Mouse (Mus musculus): ENCODE measurements around the gene Tmem102.

Tmem102 gene

DNA sequence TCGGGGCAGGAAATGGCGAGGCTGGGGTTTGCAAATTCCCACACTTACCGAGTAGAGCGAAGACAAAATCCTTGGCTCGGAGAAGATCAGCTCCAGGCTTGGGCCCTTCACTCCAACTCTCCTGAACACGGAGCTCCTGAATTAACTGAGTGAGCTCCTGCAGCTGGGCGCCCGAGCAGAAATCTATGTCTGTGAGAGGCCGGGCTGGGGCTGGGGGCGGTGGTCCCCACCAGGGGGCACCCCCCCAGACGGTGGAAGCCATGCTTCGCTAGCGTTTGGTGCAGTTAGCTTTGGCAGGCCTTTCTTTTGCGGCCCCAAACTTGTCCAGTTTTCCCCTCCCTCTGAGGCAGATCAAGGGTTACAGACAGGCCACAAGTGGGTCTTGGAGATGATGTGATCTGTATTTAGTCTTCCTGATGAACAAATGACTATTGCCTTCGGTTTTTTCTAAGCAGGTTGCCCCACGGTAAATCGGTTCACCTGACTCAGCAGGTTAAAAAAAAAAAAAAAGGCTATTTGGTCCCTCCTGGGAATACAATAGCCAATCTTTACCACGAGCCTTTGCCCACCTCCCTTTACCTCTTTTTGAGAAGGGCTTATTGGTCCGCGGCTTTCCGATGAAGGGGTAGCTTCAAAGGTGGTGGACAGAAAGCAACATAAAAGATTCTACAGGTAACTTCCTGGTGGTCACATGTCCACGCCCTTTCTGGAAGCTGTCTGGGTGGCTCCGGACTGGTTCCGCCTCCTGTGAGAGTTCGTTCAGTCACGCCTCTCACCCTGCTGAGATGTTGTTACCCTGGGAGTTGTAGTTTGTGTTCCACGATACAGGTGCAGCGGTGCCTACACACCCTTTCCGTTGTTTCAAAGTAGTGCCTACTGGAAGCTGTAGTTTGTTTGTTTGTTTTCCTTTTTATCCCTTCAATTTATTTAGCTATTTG lies at the start of gene Tmem102:
Tmem102 (minus strand) TSS at position 653 of the 938 bp plus-strand sequence.
- no peak for DNase-seq

DNA sequence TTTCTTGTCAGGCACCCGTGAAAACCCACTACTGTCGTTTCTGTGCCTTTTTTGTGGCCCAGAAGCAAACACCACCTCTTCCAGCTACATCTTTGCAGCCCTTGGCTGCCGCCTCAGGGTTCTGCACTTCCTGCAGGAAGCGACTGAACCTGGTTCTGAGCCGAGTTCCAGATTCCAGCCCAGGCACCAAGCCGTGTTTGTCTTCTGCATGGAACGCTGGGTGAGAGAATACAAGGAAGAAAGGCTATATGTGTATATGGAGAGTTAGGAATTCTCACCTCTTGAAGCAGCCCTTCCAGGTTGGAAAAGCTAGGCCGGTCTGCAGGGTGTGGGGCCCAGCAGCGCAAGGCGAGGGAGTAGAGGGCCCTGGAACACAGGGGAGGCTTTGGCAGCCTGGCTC lies 49.3 kb upstream of the Tmem102 start:
- no peak for DNase-seq

DNA sequence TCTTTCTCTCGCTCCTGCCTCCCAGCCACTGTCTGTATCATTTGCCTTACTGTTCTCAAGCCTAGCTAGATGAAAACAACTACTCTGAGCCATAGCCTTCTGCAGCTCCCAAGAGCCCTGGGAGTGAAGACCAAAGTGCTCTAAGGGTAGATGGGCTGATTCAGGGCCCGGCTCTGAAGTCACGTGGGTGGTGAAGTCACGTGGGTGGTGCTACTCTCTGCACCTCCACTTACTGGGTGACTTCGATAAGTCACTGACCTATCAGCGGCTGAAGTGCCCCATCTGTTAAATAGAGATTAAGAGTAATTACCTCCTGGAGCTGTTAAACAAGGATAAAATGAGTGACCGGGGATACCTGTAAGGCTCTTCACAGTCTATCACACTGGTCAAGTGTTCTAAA lies 48.6 kb upstream of the Tmem102 start:
- no peak for DNase-seq

DNA sequence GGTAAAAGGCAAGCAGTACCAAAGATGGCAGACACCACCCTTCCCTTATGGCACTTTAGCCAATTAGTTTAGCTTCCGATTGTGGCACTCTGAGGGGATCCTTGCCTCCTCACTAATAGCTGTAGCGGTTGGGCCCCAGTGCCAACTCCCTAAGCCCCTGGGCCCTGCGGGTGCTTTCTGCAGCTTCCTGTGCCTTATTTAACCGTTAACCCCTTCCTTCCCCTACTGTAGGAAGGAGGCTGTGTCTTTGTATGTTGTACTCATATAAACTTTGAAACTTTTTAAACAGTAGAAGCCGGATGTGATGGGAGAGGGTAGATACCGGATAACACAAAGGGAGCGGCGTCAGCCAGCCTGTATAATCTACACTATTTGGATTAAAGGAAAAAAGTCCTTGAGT lies 45.3 kb upstream of the Tmem102 start:
- DNase-seq: no peak

DNA sequence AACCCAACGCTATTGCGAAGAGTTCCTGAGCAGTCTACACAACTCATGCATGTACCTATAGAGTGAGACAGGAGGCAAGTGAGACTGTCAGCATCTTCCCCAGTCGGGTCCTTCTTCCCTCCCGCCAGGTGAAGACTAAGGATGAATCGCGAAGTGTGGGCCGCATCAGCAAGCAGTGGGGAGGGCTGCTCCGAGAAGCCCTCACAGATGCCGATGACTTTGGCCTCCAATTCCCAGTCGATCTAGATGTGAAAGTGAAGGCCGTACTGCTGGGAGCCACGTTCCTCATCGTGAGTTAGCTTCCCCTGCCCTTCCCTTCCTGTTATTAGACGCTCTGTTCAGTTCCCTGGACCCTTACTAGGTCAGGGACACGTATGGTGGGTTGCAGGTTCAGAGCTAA lies 44.5 kb upstream of the Tmem102 start:
- DNase-seq: peak; percentile 25

DNA sequence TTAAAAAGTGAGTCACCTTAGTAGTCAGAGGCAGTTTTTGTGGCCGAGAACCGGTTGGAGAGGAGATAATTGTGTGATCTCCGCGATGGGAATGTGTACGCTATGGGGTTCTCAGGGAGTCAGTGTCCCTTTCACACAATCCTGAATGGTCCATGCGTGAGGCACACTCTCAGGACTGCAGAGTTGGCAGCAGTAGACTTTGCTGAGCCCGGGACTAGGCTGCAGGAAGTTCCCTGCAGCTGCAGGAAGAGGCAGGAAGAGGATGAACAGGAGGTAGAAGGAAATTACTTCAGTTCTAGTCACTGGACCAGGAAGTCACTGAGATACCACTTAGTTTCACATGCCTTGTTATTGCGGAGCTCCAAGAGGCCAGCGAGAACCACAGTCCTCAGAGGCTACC lies 43.7 kb upstream of the Tmem102 start:
- no peak for DNase-seq

DNA sequence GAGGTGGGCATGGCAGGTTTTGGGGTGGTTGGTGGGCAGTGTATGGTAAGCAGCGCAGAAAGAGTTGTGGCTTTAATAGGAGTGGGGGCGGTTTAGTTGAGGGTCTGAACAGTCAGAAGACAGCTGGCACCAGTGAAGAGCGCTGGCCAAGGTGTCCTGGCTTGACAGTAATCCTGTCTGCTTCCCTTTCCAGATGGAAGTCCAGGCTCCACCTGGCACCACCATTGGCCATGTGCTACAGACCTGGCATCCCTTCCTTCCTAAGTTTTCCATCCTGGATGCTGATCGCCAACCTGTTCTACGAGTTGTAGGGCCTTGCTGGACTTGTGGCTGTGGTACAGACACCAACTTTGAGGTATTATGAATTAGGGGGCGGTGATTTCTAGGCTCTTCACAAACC lies 42.6 kb upstream of the Tmem102 start:
- DNase-seq: peak; percentile 85

DNA sequence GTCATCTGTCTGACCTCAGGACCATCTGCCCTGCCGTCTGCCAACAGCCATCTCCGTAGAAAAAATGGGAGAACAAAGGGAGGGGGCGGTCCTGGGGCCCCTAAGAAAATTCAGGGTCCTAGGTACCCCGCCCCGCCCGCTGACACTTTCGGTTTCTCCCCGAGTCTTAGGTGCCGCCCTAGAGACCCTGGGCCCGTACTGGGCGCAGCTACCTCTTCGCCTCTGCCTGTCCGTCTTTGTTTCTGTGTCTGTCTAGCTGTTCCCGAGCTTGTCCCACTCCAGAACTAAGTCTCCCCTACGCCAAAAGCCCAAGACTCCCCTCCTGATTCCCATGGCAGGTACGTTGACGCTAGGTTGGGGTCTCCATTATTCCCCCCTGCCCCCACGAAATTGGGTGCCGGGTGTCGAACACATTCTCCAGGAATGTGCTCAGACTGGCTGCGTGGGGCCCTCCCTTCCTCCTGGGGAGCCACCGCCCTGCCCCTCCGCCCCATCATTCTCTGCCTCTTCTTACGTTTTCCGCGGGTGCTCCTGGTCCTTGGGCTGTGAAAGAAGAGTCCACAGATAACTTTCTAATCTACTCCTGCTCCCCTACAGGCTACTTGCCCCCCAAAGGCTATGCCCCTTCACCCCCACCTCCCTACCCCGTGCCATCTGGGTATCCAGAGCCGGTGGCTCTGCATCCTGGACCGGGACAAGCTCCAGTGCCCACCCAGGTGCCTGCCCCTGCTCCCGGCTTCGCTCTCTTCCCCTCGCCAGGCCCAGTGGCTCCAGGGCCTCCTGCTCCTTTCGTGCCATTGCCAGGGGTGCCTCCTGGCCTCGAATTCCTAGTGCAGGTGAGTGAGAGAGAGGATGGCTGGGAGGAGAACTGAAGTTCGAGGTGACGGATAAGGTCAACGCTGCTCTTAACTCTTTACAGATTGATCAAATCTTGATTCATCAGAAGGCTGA lies 41.6 kb upstream of the Tmem102 start:
- DNase-seq: peak; percentile 56

DNA sequence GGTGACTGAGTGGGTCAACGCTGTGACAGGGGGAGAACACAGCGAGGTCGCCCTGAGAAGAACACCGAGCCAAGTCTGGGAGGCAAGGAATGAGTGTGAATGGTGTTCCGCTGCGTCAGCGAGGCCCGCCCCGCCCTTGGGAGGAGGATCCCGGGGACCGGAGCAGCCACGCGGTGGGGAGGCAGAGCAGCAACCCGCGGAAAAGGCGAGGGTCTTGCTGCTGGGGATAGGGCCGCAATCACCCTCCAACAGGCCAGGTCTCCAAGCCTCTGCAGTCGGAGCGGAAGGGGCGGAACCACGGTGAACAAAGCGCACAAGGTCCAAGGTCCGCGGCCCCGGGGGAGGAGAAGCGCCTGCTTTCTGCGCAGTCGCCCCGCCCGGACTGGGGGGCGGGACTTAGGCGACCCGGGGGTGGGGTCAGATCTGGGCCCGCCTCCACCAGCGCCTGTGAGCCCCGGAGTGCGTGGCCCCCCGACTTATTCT lies 40.8 kb upstream of the Tmem102 start, which contains the start of gene Plscr3:
Plscr3 (plus strand) TSS at position 179 of the 483 bp plus-strand sequence.
- DNase-seq: peak; percentile 91

DNA sequence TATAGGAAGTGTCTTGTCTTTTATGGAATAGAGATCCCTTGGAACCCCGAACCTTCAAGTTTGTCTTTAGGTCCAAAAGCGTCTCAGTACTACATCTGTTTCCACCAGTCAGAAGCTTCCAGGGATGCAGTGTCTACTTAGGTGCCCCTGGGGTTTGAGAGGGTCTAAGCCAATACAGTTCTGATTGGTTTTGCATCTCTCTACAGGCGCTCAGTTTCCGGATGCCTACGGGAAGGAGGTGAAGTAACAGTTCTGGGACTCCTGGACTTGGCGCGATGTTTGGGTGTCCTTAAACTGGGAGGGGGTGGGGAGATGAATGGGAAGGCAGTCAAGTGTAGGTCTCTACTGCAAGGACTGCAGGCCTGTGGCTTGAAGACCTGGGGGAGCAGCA lies 33.3 kb upstream of the Tmem102 start:
- DNase-seq: no peak

DNA sequence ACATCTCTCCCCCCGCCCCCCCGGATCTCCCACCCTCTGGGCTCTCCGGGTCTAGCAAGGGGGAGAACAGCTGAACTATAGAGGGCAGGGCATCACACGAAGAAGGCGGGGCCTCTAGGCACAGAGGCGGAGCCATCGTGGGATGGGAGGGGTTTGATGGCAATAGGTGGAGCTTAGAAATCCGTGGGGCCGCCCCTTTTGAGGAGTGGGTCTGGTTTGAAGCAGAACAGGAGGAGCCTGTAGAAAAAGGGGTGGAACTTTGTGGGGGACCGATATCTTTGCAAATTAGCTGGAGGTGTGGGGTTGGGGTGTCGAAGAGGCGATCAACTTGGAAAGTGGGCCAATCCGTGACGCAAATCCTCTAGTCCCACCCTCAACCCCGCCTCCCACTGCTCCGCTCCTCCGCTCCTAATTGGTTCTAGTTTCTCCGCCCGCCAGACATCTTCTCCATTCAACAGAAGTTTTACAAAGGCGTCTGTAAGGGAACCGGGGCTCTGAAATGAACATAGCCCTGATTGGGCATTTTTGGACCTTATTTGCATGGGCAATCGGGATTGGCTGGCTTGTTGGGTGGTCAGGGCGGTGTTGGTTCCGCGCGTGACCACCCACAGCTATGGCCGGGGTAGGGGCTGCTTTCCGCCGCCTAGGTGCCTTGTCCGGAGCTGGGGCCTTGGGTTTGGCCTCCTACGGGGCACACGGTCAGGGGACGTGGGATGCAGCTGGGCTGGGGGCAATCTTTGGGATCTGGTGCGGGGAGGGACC lies 32.7 kb upstream of the Tmem102 start, which contains the start of gene Tmem256:
Tmem256 (plus strand) TSS at position 563 of the 762 bp plus-strand sequence.
- peak; percentile 98 for DNase-seq

DNA sequence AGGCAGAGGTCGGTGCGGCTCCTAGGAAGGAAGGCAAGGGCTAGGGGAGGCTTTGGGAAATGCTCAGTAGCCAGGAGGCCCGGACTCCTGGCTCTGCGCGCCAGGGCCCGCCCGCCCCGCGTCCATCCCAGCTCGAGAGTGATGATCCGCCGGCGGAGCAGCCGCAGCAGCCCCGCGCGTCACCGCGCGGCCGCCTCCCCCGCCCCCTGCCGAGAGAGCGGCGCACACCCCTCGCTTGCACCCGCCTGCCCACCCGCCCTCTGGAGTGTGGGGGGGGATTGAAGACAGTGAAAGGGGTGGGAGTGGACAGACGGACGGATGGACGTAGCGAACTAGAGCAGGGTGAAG lies 32.2 kb upstream of the Tmem102 start, which contains the start of gene Nlgn2:
Nlgn2 (minus strand) TSS at position 181 of the 348 bp plus-strand sequence.
- DNase-seq: no peak

DNA sequence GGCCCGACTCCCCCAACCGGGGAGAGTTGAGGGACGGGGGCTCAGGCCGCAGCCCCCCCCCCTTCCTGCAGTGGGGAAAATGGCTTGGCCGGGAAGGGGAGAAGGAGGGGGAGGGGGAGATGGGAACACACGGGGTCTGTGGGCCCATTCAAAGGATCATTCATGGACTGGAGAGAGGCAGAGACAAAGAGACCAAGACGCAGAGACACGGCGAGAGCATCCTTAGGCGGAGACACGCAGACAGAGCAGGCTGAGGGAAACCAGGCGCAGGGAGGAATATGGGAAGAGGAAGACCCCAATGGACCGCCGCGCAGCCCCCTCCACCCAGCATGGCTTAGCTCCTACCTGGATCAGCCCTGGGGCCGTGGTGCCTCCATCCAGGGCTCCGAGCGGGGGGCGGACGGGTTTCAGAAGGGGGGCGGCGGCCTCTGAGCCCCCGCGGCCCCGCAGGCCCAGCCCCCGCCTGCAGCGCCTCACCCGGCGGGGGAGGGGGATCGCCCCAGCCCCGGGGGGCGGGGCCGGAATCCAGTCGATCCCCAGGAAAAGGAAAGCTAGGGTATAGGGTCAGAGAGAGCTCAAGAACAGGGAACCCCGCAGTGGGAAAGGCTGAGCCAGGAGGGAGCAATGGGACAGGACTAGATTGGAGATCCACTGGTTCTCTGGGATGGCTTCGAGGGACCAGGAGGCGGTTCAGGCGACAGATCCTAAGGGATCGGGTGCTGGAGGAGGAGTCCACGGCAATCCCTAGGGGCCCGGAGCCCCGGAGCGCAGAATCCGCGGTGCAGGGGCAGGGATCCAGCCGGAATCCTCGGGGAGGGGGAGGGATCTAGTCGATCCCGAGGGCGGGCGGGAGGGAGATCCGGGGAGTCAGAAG lies 31.5 kb upstream of the Tmem102 start:
- peak; percentile 79 for DNase-seq

DNA sequence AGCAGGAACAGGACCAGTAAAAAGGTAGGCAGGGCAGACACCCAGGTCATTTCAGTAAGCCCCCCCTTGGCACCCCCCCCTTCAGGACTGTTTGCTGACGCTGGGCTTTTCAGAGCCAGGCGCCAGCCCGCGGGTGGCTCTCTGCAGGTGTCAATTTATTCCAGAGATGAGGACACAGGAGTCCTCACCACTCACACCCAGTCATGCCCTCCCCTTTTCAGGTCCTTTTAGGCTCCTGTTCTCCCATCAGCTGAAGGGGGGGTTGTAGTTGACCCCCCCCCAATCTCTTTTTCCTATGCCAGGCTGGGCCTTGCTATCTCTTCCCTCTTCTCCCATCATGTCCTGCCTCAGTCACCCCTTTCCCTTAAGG lies 30.5 kb upstream of the Tmem102 start:
- peak; percentile 68 for DNase-seq

DNA sequence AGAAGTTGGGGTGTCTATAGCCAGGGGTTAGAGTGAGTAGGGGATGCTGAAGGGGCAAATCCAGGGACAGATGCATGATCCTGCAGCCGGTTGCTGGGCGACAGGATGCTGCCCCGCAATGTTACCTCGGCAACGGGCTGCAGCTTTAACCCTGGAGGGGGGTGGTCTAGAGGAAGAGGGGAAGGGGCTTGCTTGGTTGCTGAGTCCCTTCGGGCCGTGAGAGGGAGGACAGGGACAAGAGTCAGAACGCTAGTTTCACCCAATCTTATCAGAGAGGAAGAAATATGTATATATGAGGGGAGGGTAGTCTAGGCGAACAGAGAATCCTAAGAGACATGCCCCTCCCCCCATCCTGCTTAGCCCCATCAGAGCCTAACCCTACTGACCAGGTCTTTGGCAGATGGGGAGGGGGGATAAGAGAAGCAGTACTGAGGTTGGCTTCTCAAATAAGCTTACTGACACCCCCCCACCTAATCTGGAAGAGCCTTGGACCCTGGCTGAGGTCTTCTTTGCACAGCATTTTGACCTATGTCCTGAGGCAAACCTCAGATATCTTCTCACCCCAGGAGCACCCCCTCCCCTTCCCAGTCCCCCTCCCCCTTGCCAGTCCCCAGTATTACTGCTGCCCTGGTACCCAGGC lies 30.0 kb upstream of the Tmem102 start:
- DNase-seq: no peak

DNA sequence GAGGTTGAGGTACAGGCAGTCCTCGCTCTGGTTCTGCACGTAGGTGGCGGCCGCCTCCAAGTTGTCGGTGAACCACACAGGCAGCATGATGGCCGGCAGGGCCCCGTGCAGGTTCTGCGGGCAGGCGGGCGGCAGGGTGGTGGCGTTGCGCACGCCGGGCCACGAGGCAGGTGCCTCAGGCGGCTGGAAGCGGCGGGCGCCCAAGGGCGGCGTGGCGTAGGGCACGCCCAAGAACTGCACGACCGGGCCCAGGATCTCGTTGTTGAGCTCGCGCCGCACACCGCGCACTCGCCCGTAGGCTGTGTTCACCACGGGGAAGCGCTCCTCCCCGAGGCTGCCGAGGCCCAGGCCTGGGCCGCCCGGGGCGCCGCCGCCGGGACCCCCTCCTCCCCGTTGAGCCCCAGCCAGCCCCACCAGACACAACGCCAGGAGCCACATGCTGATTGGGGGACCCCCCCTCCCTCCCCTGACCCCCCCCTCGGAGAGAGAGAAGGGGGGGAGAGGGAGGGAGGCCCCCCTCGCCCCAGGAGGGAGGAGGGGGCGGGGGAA lies 28.7 kb upstream of the Tmem102 start:
- peak; percentile 44 for DNase-seq

DNA sequence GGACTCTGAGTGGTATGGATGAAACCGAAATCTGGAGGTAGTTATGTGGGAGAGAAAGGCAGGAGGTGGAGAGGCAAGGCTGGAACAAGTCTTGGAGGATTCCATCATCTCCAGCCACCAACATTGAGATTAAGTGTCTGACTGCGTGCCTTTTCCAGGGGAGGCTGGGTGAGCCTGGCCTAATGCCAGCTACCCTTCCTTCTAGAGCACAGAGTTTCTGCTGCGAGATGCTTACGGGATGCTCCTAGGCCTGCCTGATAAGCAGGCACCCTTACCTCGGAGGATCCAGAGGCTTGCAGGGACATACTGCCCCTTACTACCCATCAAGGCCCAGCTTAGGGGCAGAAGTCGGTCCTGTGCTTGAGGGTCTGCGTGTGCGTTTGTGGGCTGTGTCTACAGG lies 28.1 kb upstream of the Tmem102 start:
- DNase-seq: no peak

DNA sequence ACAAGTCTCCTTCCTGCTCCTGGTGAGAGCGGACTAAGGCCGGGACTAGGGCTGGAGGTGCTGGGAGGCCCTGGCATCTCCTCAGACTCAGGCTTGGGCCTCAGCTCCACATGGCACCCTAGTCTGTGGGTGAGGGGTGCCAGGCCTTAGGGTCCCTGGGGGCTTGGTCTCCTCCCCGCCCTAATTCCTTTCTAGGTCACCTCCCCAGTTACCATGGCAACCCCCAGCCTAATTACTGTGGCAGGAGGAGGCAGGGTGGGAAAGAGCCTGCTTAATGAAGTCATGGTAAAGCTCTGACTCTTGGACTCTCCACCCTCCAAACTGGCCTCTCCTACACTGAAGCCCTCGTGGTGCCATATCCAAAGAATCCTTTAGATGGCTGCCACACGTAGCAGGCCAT lies 23.4 kb upstream of the Tmem102 start:
- no peak for DNase-seq

DNA sequence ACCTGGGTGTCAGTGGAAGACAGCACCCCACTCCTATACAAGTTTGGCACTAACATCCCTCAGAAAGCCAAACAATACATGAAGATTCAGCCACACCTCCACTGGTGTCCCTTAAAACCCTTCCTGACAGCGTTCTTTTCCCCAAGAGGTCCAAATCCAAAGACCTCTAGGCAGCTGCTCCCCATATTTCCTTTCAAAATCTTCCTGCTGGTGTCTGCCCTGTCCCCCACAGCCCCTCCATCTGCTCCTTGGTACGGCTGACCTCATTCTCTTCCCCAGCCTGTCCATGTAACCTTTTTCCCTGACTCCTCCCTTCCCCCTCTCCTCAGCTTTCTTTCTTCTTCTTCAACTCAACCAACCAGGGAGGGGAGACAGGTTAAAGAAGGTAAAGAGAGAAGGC lies 18.0 kb upstream of the Tmem102 start:
- DNase-seq: no peak

DNA sequence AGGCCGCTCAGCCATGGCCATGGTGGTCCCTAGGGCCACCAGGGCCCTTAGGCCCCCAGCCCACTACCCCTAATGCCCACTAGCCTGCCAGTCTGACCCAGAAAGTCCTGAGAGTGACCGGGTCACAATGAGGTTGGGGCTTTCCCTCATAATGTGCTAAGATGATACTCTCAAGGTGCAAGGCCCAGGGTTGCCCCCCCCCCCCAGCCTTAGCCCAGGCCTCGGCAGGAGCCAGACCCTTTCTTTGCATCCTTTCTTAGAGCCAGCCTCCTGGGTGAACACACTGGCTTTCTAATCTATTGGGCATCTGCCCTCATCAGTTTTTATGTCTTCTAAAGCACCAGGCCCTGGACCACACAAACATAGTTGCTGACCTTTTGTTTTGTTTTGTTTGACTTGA lies 16.7 kb upstream of the Tmem102 start, which contains the start of gene Spem1:
Spem1 (minus strand) TSS at position 101 of the 400 bp plus-strand sequence.
- DNase-seq: no peak

DNA sequence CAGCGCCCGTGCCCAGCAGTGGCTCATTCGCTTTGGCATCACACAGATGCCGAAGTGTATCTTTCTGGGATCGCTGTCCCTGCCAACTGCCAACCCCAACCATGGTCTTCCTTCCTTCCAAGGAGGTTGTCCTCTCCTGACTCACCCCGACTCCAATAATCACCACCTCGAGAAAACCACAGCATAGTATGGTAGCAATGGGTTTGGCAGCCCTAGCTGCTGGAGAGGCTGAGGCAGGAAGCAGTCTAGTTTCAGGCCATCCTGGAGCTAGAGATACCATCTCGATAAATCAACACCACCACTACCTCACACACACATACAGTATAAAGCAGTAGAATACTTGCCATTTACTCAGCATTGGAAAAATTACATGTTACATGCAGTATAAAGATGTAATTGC lies 13.4 kb upstream of the Tmem102 start:
- DNase-seq: no peak
